Mouse (Mus musculus) neutrophil, adult 5-6 weeks (primary cell): ENCODE data around the gene Npas4. TPM values are rescaled to one million over a fixed set of nuclear protein-coding genes. Genes with fewer than 3 reads are reported as not detected.

Experiments used
- total RNA-seq: library from RNA; stranded (forward); fragments of 200-1000 nt; gene quantifications from 2 replicates; pipeline ENCODE4 v1.2.3, GENCODE M21; 2017

Gene Npas4
- total RNA-seq, 1 experiment from 2014 or later: not detected

Other genes with a start within 250 kb of the Npas4 start
- gene Rbm4b, start 233.8 kb downstream of the Npas4 start, total RNA-seq: 20.4 and 32.4 TPM in 2 replicates
- 84.6 and 93.8 TPM in 2 replicates for gene Rbm4, start 196.4 kb downstream of the Npas4 start, total RNA-seq
- gene Gm21992, start 178.7 kb downstream of the Npas4 start, total RNA-seq: 17.3 and 24.4 TPM in 2 replicates
- gene Rbm14, start 178.7 kb downstream of the Npas4 start, total RNA-seq: 16.6 and 19.0 TPM in 2 replicates
- 10.9 and 16.5 TPM in 2 replicates for gene Ccs, start 151.0 kb downstream of the Npas4 start, total RNA-seq
- gene Ccdc87, start 150.9 kb downstream of the Npas4 start, total RNA-seq: not detected in 2 replicates
- gene Ctsf, start 135.2 kb downstream of the Npas4 start, total RNA-seq: 0.23 and 0.37 TPM in 2 replicates
- gene Actn3, start 112.4 kb downstream of the Npas4 start, total RNA-seq: not detected in 2 replicates
- 8.4 and 9.9 TPM in 2 replicates for gene Zdhhc24, start 111.6 kb downstream of the Npas4 start, total RNA-seq
- 2.2 and 2.5 TPM in 2 replicates for gene Bbs1, start 83.7 kb downstream of the Npas4 start, total RNA-seq
- gene Dpp3, start 62.0 kb downstream of the Npas4 start, total RNA-seq: 37.8 and 42.8 TPM in 2 replicates
- gene Peli3, start 47.2 kb downstream of the Npas4 start, total RNA-seq: 0.25 and 0.70 TPM in 2 replicates
- 11.2 and 14.5 TPM in 2 replicates for gene Mrpl11, start 28.2 kb downstream of the Npas4 start, total RNA-seq
- gene Slc29a2, start 33.5 kb upstream of the Npas4 start, total RNA-seq: 1.2 TPM in 1 of 2 replicates, not detected in the other
- 0.49 and 0.81 TPM in 2 replicates for gene B4gat1, start 48.5 kb upstream of the Npas4 start, total RNA-seq
- gene AC124502.3, start 48.6 kb upstream of the Npas4 start, total RNA-seq: 2.3 and 4.3 TPM in 2 replicates
- 31.8 and 34.6 TPM in 2 replicates for gene Brms1, start 51.0 kb upstream of the Npas4 start, total RNA-seq
- 0.12 and 0.70 TPM in 2 replicates for gene Rin1, start 60.2 kb upstream of the Npas4 start, total RNA-seq
- gene Cd248, start 77.8 kb upstream of the Npas4 start, total RNA-seq: not detected in 2 replicates
- not detected in 2 replicates for gene Tmem151a, start 95.2 kb upstream of the Npas4 start, total RNA-seq
- 6.9 and 10.4 TPM in 2 replicates for gene Yif1a, start 98.2 kb upstream of the Npas4 start, total RNA-seq
- not detected in 2 replicates for gene Cnih2, start 108.2 kb upstream of the Npas4 start, total RNA-seq
- gene Rab1b, start 116.8 kb upstream of the Npas4 start, total RNA-seq: 74.5 and 91.6 TPM in 2 replicates
- gene Klc2, start 128.2 kb upstream of the Npas4 start, total RNA-seq: 16.7 and 18.7 TPM in 2 replicates